Mouse (Mus musculus): ENCODE data around the gene Gprc5d. TPM values are rescaled to one million over a fixed set of nuclear protein-coding genes. Genes with fewer than 3 reads are reported as not detected.

Gprc5d gene
- total and polyA plus RNA-seq, 2 experiments from 2014 or later: not detected

- H3K36me3 ChIP-seq (replicated peaks; ENCODE audit: control insufficient read depth, insufficient read depth, low read length): no peaks in the 10 kb centered on the region
- DNase-seq (ENCODE audit: low spot score) (no peak), ATAC-seq (ENCODE audit: insufficient read depth, low read depth) (no peak)
- no peaks in the 10 kb centered on the region for H3K9me3 ChIP-seq (replicated peaks; ENCODE audit: control insufficient read depth, low read length)
- no peak overlapping the region for H3K9ac ChIP-seq (replicated peaks; ENCODE audit: low read depth, low read length)
- H3K4me2 ChIP-seq (ENCODE audit: low read depth, low read length): no peak overlapping the region
- WGBS: 86% methylated on average over 8 of the region's 8 CpGs
- H3K27ac ChIP-seq (ENCODE audit: low read depth): no peak overlapping the region
- no peaks in the 10 kb centered on the region for H3K27me3 ChIP-seq (ENCODE audit: control insufficient read depth, insufficient read depth, low read length)
- TF ChIP-seq CTCF (IDR thresholded peaks at IDR 0.05; ENCODE audit: low read depth) (no peak), EP300 (IDR thresholded peaks at IDR 0.05; ENCODE audit: low read depth) (no peak)
- H3K4me1 ChIP-seq (ENCODE audit: control insufficient read depth, insufficient read depth): no peaks in the 10 kb centered on the region
- no peak overlapping the region for H3K4me3 ChIP-seq (ENCODE audit: low read depth, low read length)
These were observed 1.6 kb downstream of the Gprc5d start for GRCm38 (mm10) chr6:135116479-135116878.

GRCm38 (mm10) chr6:135113114-135113436 is 5.0 kb downstream of the Gprc5d start:
- no peaks in the 10 kb centered on the region for H3K36me3 ChIP-seq (replicated peaks; ENCODE audit: control insufficient read depth, insufficient read depth, low read length)
- DNase-seq (ENCODE audit: low spot score): no peak

GRCm38 (mm10) chr6:135112411-135113113 is 5.5 kb downstream of the Gprc5d start:
- WGBS: 34% methylated on average over 7 of the region's 7 CpGs
- Histone ChIP-seq H3K4me2 (ENCODE audit: low read depth, low read length) (no peak overlapping the region), H3K9me3 (replicated peaks; ENCODE audit: control insufficient read depth, low read length) (no peaks in the 10 kb centered on the region), H3K27me3 (ENCODE audit: control insufficient read depth, insufficient read depth, low read length) (no peaks in the 10 kb centered on the region), H3K9ac (replicated peaks; ENCODE audit: low read depth, low read length) (no peak overlapping the region), H3K27ac (ENCODE audit: low read depth) (no peak overlapping the region), H3K4me3 (ENCODE audit: low read depth, low read length) (no peak overlapping the region), H3K36me3 (replicated peaks; ENCODE audit: control insufficient read depth, insufficient read depth, low read length) (no peaks in the 10 kb centered on the region), H3K4me1 (ENCODE audit: control insufficient read depth, insufficient read depth) (no peaks in the 10 kb centered on the region)
- ATAC-seq (ENCODE audit: insufficient read depth, low read depth) (no peak), DNase-seq (ENCODE audit: low spot score) (no peak)
- no peak for TF ChIP-seq EP300 (IDR thresholded peaks at IDR 0.05; ENCODE audit: low read depth)
- TF ChIP-seq CTCF (IDR thresholded peaks at IDR 0.05; ENCODE audit: low read depth): no peak

More at GRCm38 (mm10) chr6:135113114-135113436, 5.0 kb downstream of the Gprc5d start:
- Histone ChIP-seq H3K4me2 (ENCODE audit: low read depth, low read length) (no peak overlapping the region), H3K27me3 (ENCODE audit: control insufficient read depth, insufficient read depth, low read length) (no peaks in the 10 kb centered on the region), H3K27ac (ENCODE audit: low read depth) (no peak overlapping the region), H3K4me3 (ENCODE audit: low read depth, low read length) (no peak overlapping the region), H3K4me1 (ENCODE audit: control insufficient read depth, insufficient read depth) (no peaks in the 10 kb centered on the region), H3K9me3 (replicated peaks; ENCODE audit: control insufficient read depth, low read length) (no peaks in the 10 kb centered on the region), H3K9ac (replicated peaks; ENCODE audit: low read depth, low read length) (no peak overlapping the region)
- ATAC-seq (ENCODE audit: insufficient read depth, low read depth): no peak
- TF ChIP-seq CTCF (IDR thresholded peaks at IDR 0.05; ENCODE audit: low read depth) (no peak), EP300 (IDR thresholded peaks at IDR 0.05; ENCODE audit: low read depth) (no peak)
- 32% methylated on average over 6 of the region's 6 CpGs for WGBS

- no peak for TF ChIP-seq CTCF (IDR thresholded peaks at IDR 0.05; ENCODE audit: low read depth)
- TF ChIP-seq EP300 (IDR thresholded peaks at IDR 0.05; ENCODE audit: low read depth): no peak
- WGBS: 83% methylated on average over 6 of the region's 6 CpGs
These were observed 11.1 kb downstream of the Gprc5d start for GRCm38 (mm10) chr6:135107014-135107413.

GRCm38 (mm10) chr6:135102736-135103303 is 15.3 kb downstream of the Gprc5d start:
- WGBS: 52% methylated on average over 5 of the region's 5 CpGs
- Histone ChIP-seq H3K4me1 (ENCODE audit: control insufficient read depth, insufficient read depth) (no peaks in the 10 kb centered on the region), H3K4me2 (ENCODE audit: low read depth, low read length) (no peak overlapping the region), H3K9me3 (replicated peaks; ENCODE audit: control insufficient read depth, low read length) (no peaks in the 10 kb centered on the region), H3K9ac (replicated peaks; ENCODE audit: low read depth, low read length) (no peak overlapping the region), H3K4me3 (ENCODE audit: low read depth, low read length) (no peak overlapping the region), H3K36me3 (replicated peaks; ENCODE audit: control insufficient read depth, insufficient read depth, low read length) (no peaks in the 10 kb centered on the region), H3K27ac (ENCODE audit: low read depth) (no peak overlapping the region), H3K27me3 (ENCODE audit: control insufficient read depth, insufficient read depth, low read length) (no peaks in the 10 kb centered on the region)
- no peak for ATAC-seq (ENCODE audit: insufficient read depth, low read depth)
- no peak for DNase-seq (ENCODE audit: low spot score)
- TF ChIP-seq EP300 (IDR thresholded peaks at IDR 0.05; ENCODE audit: low read depth): no peak
- no peak for TF ChIP-seq CTCF (IDR thresholded peaks at IDR 0.05; ENCODE audit: low read depth)

More at GRCm38 (mm10) chr6:135107014-135107413, 11.1 kb downstream of the Gprc5d start:
- Histone ChIP-seq H3K36me3 (replicated peaks; ENCODE audit: control insufficient read depth, insufficient read depth, low read length) (no peaks in the 10 kb centered on the region), H3K4me3 (ENCODE audit: low read depth, low read length) (no peak overlapping the region), H3K4me2 (ENCODE audit: low read depth, low read length) (no peak overlapping the region), H3K27ac (ENCODE audit: low read depth) (no peak overlapping the region), H3K9ac (replicated peaks; ENCODE audit: low read depth, low read length) (no peak overlapping the region), H3K4me1 (ENCODE audit: control insufficient read depth, insufficient read depth) (no peaks in the 10 kb centered on the region), H3K9me3 (replicated peaks; ENCODE audit: control insufficient read depth, low read length) (no peaks in the 10 kb centered on the region), H3K27me3 (ENCODE audit: control insufficient read depth, insufficient read depth, low read length) (no peaks in the 10 kb centered on the region)
- ATAC-seq (ENCODE audit: insufficient read depth, low read depth) (no peak), DNase-seq (ENCODE audit: low spot score) (no peak)
